ENCODE assay signal across 8 mouse cellular contexts in the genomic region with DNA sequence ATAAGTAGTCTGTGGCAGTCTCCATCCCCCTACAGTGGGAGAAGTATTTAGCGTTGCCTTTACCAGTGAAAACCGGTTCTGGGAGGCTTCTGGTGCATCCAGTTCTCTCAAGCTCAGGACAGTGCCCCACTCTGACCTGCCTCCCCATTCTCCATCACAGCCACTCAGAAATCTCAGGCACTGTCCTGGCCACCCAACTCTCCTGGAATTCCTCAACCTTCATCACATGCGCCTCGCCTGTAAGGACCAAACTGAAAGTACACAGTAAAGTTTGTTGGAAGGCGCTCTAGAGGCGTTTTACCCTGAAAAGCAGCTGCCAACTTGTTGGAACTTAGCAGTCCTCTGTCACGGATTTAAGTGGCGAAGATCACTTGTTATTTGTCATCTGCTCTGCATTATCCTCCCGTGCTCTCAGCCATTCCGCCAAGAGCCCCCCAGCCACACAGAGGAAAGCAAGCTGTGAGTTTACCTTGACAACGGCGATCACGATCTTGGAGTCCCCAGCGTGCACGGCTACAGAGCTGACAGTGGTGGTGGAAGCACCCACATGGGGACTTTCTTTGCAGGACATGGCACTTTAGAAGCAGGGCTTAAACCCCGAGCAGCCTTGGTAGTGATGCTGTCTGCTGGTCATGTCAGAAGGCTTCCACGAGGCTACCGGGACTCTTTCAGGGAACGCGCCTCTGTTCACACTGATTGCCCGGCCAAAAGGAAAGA. TPM values are rescaled to one million over a fixed set of nuclear protein-coding genes. Genes with fewer than 3 reads are reported as not detected.
DNase-seq lines count a peak whose midpoint lies in the region; ATAC-seq and TF ChIP-seq lines count a peak whose summit lies in the region.

No protein-coding gene starts in this region.

- H3K27ac ChIP-seq in hindbrain, embryonic 16.5 days (ENCODE audit: low read depth, low read length) = peak overlapping the region; percentile 63
- peak overlapping the region; percentile 25; the same call in 1 of the 2 replicates for H3K27ac ChIP-seq in liver, embryonic 11.5 days (ENCODE audit: low read depth, low read length)
- peak overlapping the region; percentile 5; the same call in 1 of the 2 replicates for H3K27ac ChIP-seq in midbrain, embryonic 16.5 days (ENCODE audit: low read length)

- no peaks in the 10 kb centered on the region for H3K9me3 ChIP-seq in hindbrain, embryonic 16.5 days (ENCODE audit: control insufficient read depth, low read length)
- H3K9me3 ChIP-seq in liver, embryonic 11.5 days (ENCODE audit: control insufficient read depth, low read length) = no peaks in the 10 kb centered on the region
- H3K9me3 ChIP-seq in midbrain, embryonic 16.5 days (replicated peaks; ENCODE audit: control insufficient read depth, low read length, poor library complexity, severe bottlenecking) = no peaks in the 10 kb centered on the region

- peak; percentile 60 for ATAC-seq in hindbrain, embryonic 16.5 days
- ATAC-seq in liver, embryonic 11.5 days (replicated peaks; ENCODE audit: low FRiP score) = peak; percentile 62
- peak; percentile 18; the same call in 1 of the 2 replicates for ATAC-seq in midbrain, embryonic 16.5 days

- intact Hi-C loops in left cerebral cortex, postnatal 10 days (cut with DNase I) = no loop called here

- 5% methylated on average over 21 of the region's 21 CpGs for WGBS in hindbrain, embryonic 16.5 days
- WGBS in liver, embryonic 11.5 days = 3% methylated on average over 21 of the region's 21 CpGs
- 2% methylated on average over 21 of the region's 21 CpGs for WGBS in midbrain, embryonic 16.5 days

- H3K27me3 ChIP-seq in hindbrain, embryonic 16.5 days (replicated peaks; ENCODE audit: control insufficient read depth, insufficient read depth, low read length) = no peaks in the 10 kb centered on the region
- no peaks in the 10 kb centered on the region for H3K27me3 ChIP-seq in liver, embryonic 11.5 days (replicated peaks; ENCODE audit: control insufficient read depth, insufficient read depth, low read length)
- H3K27me3 ChIP-seq in midbrain, embryonic 16.5 days (ENCODE audit: control insufficient read depth, insufficient read depth, low read depth, low read length) = no peaks in the 10 kb centered on the region; the same call in 1 of the 2 replicates

- peak; percentile 73 for DNase-seq in ES-CJ7 (ENCODE audit: low read depth, low spot score)
- peak; percentile 65 for DNase-seq in brain, embryonic 14.5 days (ENCODE audit: low read depth)
- peak; percentile 32 for DNase-seq in gastrocnemius, postnatal 10 days
- peak; percentile 60 for DNase-seq in liver, embryonic 11.5 days (ENCODE audit: low spot score)
- peak; percentile 17 to 22 for DNase-seq in thymus, postnatal 10 days (ENCODE audit: low spot score in 2 of 2)
- no peak for DNase-seq in left cerebral cortex, postnatal 10 days (ENCODE audit: extremely low spot score in 1 of 2, low spot score in 2 of 2)

- H3K4me3 ChIP-seq in hindbrain, embryonic 16.5 days (ENCODE audit: low read length) = peak overlapping the region; percentile 43
- H3K4me3 ChIP-seq in liver, embryonic 11.5 days (ENCODE audit: low read depth, low read length) = peak overlapping the region; percentile 48
- peak overlapping the region; percentile 32 for H3K4me3 ChIP-seq in midbrain, embryonic 16.5 days (ENCODE audit: low read depth, low read length)

- no peak for TF ChIP-seq CTCF in brain, embryonic 14.5 days (IDR thresholded peaks at IDR 0.05; ENCODE audit: borderline replicate concordance, extremely low read depth, insufficient read depth, insufficient read length)

- no peaks in the 10 kb centered on the region for H3K36me3 ChIP-seq in hindbrain, embryonic 16.5 days (ENCODE audit: control insufficient read depth, insufficient read depth, low read length)
- no peaks in the 10 kb centered on the region for H3K36me3 ChIP-seq in liver, embryonic 11.5 days (ENCODE audit: control insufficient read depth, insufficient read depth, low read length)
- no peaks in the 10 kb centered on the region for H3K36me3 ChIP-seq in midbrain, embryonic 16.5 days (ENCODE audit: control insufficient read depth, insufficient read depth, low read length)

- H3K9ac ChIP-seq in hindbrain, embryonic 16.5 days (ENCODE audit: low read depth, low read length) = peak overlapping the region; percentile 52
- peak overlapping the region; percentile 64 for H3K9ac ChIP-seq in liver, embryonic 11.5 days (ENCODE audit: low read depth, low read length)
- H3K9ac ChIP-seq in midbrain, embryonic 16.5 days (ENCODE audit: low read depth, low read length) = peak overlapping the region; percentile 17

- peaks cover 28% of the 10 kb centered on the region for H3K4me1 ChIP-seq in hindbrain, embryonic 16.5 days (ENCODE audit: control insufficient read depth, insufficient read depth, low read depth, low read length)
- peaks cover 19% of the 10 kb centered on the region for H3K4me1 ChIP-seq in liver, embryonic 11.5 days (replicated peaks; ENCODE audit: control insufficient read depth, insufficient read depth, low read length)
- H3K4me1 ChIP-seq in midbrain, embryonic 16.5 days (ENCODE audit: control insufficient read depth, insufficient read depth, low read length) = peaks cover 37% of the 10 kb centered on the region

- TF ChIP-seq POLR2A in brain, embryonic 14.5 days (IDR thresholded peaks at IDR 0.05; ENCODE audit: borderline replicate concordance, extremely low read depth, insufficient read depth, insufficient read length, poor library complexity, severe bottlenecking) = no peak

- peak overlapping the region; percentile 74 for H3K4me2 ChIP-seq in hindbrain, embryonic 16.5 days (ENCODE audit: low read length)
- peak overlapping the region; percentile 93 for H3K4me2 ChIP-seq in liver, embryonic 11.5 days
- peak overlapping the region; percentile 62 for H3K4me2 ChIP-seq in midbrain, embryonic 16.5 days (ENCODE audit: low read length)

RNA-seq across cellular contexts. Expression of a gene that starts 0.4 kb away (rescaled TPM):
- polyA plus RNA-seq in brain, embryonic 14.5 days (2012; rRNA removed) = 3.8 and 5.1 TPM in 2 replicates
- 10 to 100 TPM; 65.1 to 71.3 TPM for total RNA-seq in gastrocnemius, postnatal 10 days (2021)
- polyA plus RNA-seq in hindbrain, embryonic 16.5 days (2015; fragmentation: Nextera tagmentation; extraction: Ambion mirVana) = 8.5 and 9.9 TPM in 2 replicates
- 3.2 and 6.3 TPM in 2 replicates for polyA plus RNA-seq in liver, embryonic 11.5 days (2014; fragmentation: Nextera tagmentation; extraction: Ambion mirVana)
- polyA plus RNA-seq in midbrain, embryonic 16.5 days (2015; fragmentation: Nextera tagmentation; extraction: Ambion mirVana) = 7.1 and 8.5 TPM in 2 replicates
- total RNA-seq in left cerebral cortex, postnatal 10 days (2021) = 10 to 100 TPM; 21.1 to 30.3 TPM

Comparison
In these comparisons a context has a peak if more than half of its experiments do, and no peak if none do; other contexts are left out.
1. DNase-seq: peak in ES-CJ7 (single experiment), brain, embryonic 14.5 days (single experiment), gastrocnemius, postnatal 10 days (single experiment), liver, embryonic 11.5 days (single experiment) and thymus, postnatal 10 days (2 of 2); none in left cerebral cortex, postnatal 10 days (0 of 2).
2. H3K27ac ChIP-seq: peak in every context shown above with its lines; median percentile 63 in hindbrain, embryonic 16.5 days; 25 in liver, embryonic 11.5 days; 5 in midbrain, embryonic 16.5 days.
3. Peak in every context shown above with its lines, with median percentiles within 50 percentile points of each other: ATAC-seq, H3K4me2 ChIP-seq, H3K4me3 ChIP-seq and H3K9ac ChIP-seq.